Mouse (Mus musculus): ENCODE data around the gene Nav3.
A peak's percentile ranks its signal among the peaks of the same experiment; 100 is the strongest.

Nav3 gene

GRCm38 (mm10) chr10:110455838-110456493, at the start of gene Nav3:
Gene Nav3, minus strand, starts transcription at chr10:110456204.
- peak; percentile 43 for DNase-seq (ENCODE audit: low spot score)

GRCm38 (mm10) chr10:110485306-110485705, 29.3 kb upstream of the Nav3 start:
- no peak for DNase-seq (ENCODE audit: low spot score)

GRCm38 (mm10) chr10:110484822-110485221, 28.8 kb upstream of the Nav3 start:
- DNase-seq (ENCODE audit: low spot score), result peak; percentile 18

GRCm38 (mm10) chr10:110479189-110479588, 23.2 kb upstream of the Nav3 start:
- DNase-seq (ENCODE audit: low spot score), result no peak

- DNase-seq (ENCODE audit: low spot score), result no peak
Observed at GRCm38 (mm10) chr10:110477689-110478314, 21.8 kb upstream of the Nav3 start.

- no peak for DNase-seq (ENCODE audit: low spot score)
Observed at GRCm38 (mm10) chr10:110474107-110474506, 18.1 kb upstream of the Nav3 start.

- no peak for DNase-seq (ENCODE audit: low spot score)
Observed at GRCm38 (mm10) chr10:110469445-110469844, 13.4 kb upstream of the Nav3 start.

- no peak for DNase-seq (ENCODE audit: low spot score)
Observed at GRCm38 (mm10) chr10:110455063-110455837, 754 bp downstream of the Nav3 start.

- DNase-seq (ENCODE audit: low spot score), result no peak
Observed at GRCm38 (mm10) chr10:110453566-110453965, 2.4 kb downstream of the Nav3 start.

GRCm38 (mm10) chr10:110440396-110440795, 15.6 kb downstream of the Nav3 start:
- no peak for DNase-seq (ENCODE audit: low spot score)

- no peak for DNase-seq (ENCODE audit: low spot score)
Observed at GRCm38 (mm10) chr10:110431078-110431477, 24.9 kb downstream of the Nav3 start.

GRCm38 (mm10) chr10:110429578-110429977, 26.4 kb downstream of the Nav3 start:
- DNase-seq (ENCODE audit: low spot score), result no peak

- DNase-seq (ENCODE audit: low spot score), result no peak
Observed at GRCm38 (mm10) chr10:110429052-110429451, 27.0 kb downstream of the Nav3 start.

GRCm38 (mm10) chr10:110421533-110421932, 34.5 kb downstream of the Nav3 start:
- DNase-seq (ENCODE audit: low spot score), result no peak

GRCm38 (mm10) chr10:110417003-110417402, 39.0 kb downstream of the Nav3 start:
- DNase-seq (ENCODE audit: low spot score), result no peak

- DNase-seq (ENCODE audit: low spot score), result no peak
Observed at GRCm38 (mm10) chr10:110415624-110416023, 40.4 kb downstream of the Nav3 start.

- no peak for DNase-seq (ENCODE audit: low spot score)
Observed at GRCm38 (mm10) chr10:110413281-110413897, 42.6 kb downstream of the Nav3 start.

GRCm38 (mm10) chr10:110402950-110403349, 53.1 kb downstream of the Nav3 start:
- no peak for DNase-seq (ENCODE audit: low spot score)

GRCm38 (mm10) chr10:110400642-110401041, 55.4 kb downstream of the Nav3 start:
- no peak for DNase-seq (ENCODE audit: low spot score)

- DNase-seq (ENCODE audit: low spot score), result no peak
Observed at GRCm38 (mm10) chr10:110398643-110399042, 57.4 kb downstream of the Nav3 start.

- no peak for DNase-seq (ENCODE audit: low spot score)
Observed at GRCm38 (mm10) chr10:110386476-110387197, 69.4 kb downstream of the Nav3 start.
